Mouse (Mus musculus) testis, adult 2 months (tissue): ENCODE measurements around the gene Gpc6.

Source experiments
- CTCF ChIP-seq: fragments of 200-500 bp; IDR thresholded peaks from 2 replicates; pipeline ENCODE4 v1.5.1; 2012; ENCODE audit warnings: low read depth, mild to moderate bottlenecking, inconsistent platforms, low read length, moderate library complexity; ENCODE audit not compliant: control insufficient read depth, insufficient read depth, insufficient replicate concordance
- POLR2A ChIP-seq: fragments of 200-500 bp; IDR thresholded peaks from 2 replicates; pipeline ENCODE4 v1.6.1; 2012; ENCODE audit warnings: low read depth, mild to moderate bottlenecking, inconsistent platforms, low read length, moderate library complexity; ENCODE audit not compliant: control insufficient read depth

- TF ChIP-seq CTCF (no peak), POLR2A (no peak)
Observed at GRCm38 (mm10) chr14:117841797-117842553, 916.9 kb downstream of the Gpc6 start.
